In the genomic region with DNA sequence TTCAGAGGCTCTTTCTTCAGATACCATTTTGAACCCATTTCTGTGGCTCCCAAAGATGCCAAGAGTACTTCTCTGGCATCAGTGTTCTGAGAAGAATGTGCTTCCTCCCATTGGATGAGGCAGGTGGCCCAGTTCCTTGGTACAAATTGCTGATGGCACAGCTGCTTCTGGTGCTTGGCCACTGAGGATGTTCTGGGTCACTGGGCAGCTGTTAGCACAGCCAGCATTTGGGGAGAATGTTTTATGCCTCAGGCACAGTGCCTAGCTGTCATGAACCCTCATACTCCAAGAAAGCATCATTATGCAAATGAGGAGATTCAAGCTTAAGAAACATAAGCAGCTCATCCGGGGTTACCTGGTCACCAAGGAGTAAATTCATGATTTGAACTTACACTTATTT, we compare ENCODE assay signal across 13 mouse cellular contexts. TPM values are rescaled to one million over a fixed set of nuclear protein-coding genes. Genes with fewer than 3 reads are reported as not detected.
"Had no signal": no experiment of that assay in that cellular context is flagged by ENCODE, and none has a peak within 500 bp of the region (broad histone marks: within the 10 kb centered on the region; RNA-seq: fewer than 3 reads in every experiment).

No protein-coding gene starts in this region.

- H3K4me2 ChIP-seq: hindbrain, embryonic 14.5 days; limb, embryonic 13.5 days; midbrain, embryonic 12.5 days; neural tube, embryonic 13.5 days had no signal

- H3K9ac ChIP-seq: hindbrain, embryonic 14.5 days; limb, embryonic 13.5 days; liver, embryonic 14.5 days; midbrain, embryonic 12.5 days; neural tube, embryonic 13.5 days had no signal

- H3K9me3 ChIP-seq: limb, embryonic 13.5 days; midbrain, embryonic 12.5 days; neural tube, embryonic 13.5 days had no signal

- H3K4me1 ChIP-seq: limb, embryonic 13.5 days; midbrain, embryonic 12.5 days; neural tube, embryonic 13.5 days had no signal

- DNase-seq: lung, adult 18-20 months; right cerebral cortex, postnatal 4 days; spleen, adult 18-20 months; thymus, adult 2 months; thymus, postnatal 25 days had no signal

- ATAC-seq: intestine, embryonic 16.5 days; midbrain, embryonic 16.5 days had no signal

- H3K36me3 ChIP-seq: limb, embryonic 13.5 days; midbrain, embryonic 12.5 days; neural tube, embryonic 13.5 days had no signal

- H3K27me3 ChIP-seq: limb, embryonic 13.5 days; midbrain, embryonic 12.5 days; neural tube, embryonic 13.5 days had no signal

- H3K4me3 ChIP-seq: limb, embryonic 13.5 days; midbrain, embryonic 12.5 days; neural tube, embryonic 13.5 days had no signal

- H3K27ac ChIP-seq: hindbrain, embryonic 14.5 days; limb, embryonic 13.5 days; liver, embryonic 14.5 days; midbrain, embryonic 12.5 days; neural tube, embryonic 13.5 days had no signal

RNA-seq across cellular contexts. Expression of a gene that starts 12.1 kb away (rescaled TPM):
- polyA plus RNA-seq: hindbrain, embryonic 14.5 days; midbrain, embryonic 16.5 days; neural tube, embryonic 13.5 days; testis, adult 2 months had no signal
